Mouse (Mus musculus) CH12.LX (cell line): ENCODE measurements around the gene Armc12.

Source experiments
- CHD1 ChIP-seq: IDR thresholded peaks from 2 replicates; pipeline ENCODE4 v1.6.1; 2012; ENCODE audit warnings: low read depth, low read length, improper control_type of control experiment, inconsistent platforms
- CTCF ChIP-seq, 2 experiments: IDR thresholded peaks in 1 of 2; conservative IDR thresholded peaks in 1 of 2; 2 replicates each; pipeline ENCODE4 v1.5.1; 2011 to 2012; ENCODE audit warnings: low read depth in 2 of 2, low read length in 2 of 2, improper control_type of control experiment in 1 of 2, inconsistent platforms in 1 of 2, mild to moderate bottlenecking in 1 of 2, moderate library complexity in 1 of 2
- EP300 ChIP-seq: IDR thresholded peaks from 2 replicates; pipeline ENCODE4 v1.6.1; 2011; ENCODE audit warnings: low read length, improper control_type of control experiment
- GABPA ChIP-seq: IDR thresholded peaks from 2 replicates; pipeline ENCODE4 v1.6.1; 2012; ENCODE audit warnings: low read depth, low read length, improper control_type of control experiment, inconsistent platforms; ENCODE audit not compliant: insufficient replicate concordance
- MEF2A ChIP-seq: IDR thresholded peaks from 2 replicates; pipeline ENCODE4 v1.6.1; 2014; ENCODE audit warnings: low read depth, mild to moderate bottlenecking, inconsistent platforms, low read length, improper control_type of control experiment, borderline replicate concordance
- NELFE ChIP-seq: IDR thresholded peaks from 2 replicates; pipeline ENCODE4 v1.6.1; 2011; ENCODE audit warnings: low read depth, low read length, improper control_type of control experiment
- POLR2A ChIP-seq: IDR thresholded peaks from 2 replicates; pipeline ENCODE4 v1.6.1; 2011; ENCODE audit warnings: low read depth, mild to moderate bottlenecking, improper control_type of control experiment, low read length
- TBP ChIP-seq: conservative IDR thresholded peaks from 2 replicates; pipeline ENCODE4 v1.6.1; 2011; ENCODE audit warnings: low read depth, low read length, improper control_type of control experiment
- UBTF ChIP-seq: IDR thresholded peaks from 2 replicates; pipeline ENCODE4 v1.6.1; 2012; ENCODE audit warnings: low read depth, mild to moderate bottlenecking, inconsistent platforms, low read length, improper control_type of control experiment, moderate library complexity
- USF2 ChIP-seq: conservative IDR thresholded peaks from 2 replicates; pipeline ENCODE4 v1.6.1; 2011; ENCODE audit warnings: low read depth, low read length, improper control_type of control experiment

- TF ChIP-seq NELFE (no peak), CTCF (conservative IDR thresholded peaks at IDR 0.05 in 1 of 2, IDR thresholded peaks at IDR 0.05 in 1 of 2; ENCODE audit: low read depth in 2 of 2, low read length in 2 of 2) (no peak), CHD1 (no peak), USF2 (no peak), EP300 (no peak), UBTF (no peak), POLR2A (no peak), MEF2A (no peak), TBP (no peak), GABPA (no peak)
These were observed 6.5 kb upstream of the Armc12 start for GRCm38 (mm10) chr17:28524009-28524695.
